ENCODE assay signal across 9 mouse cellular contexts in genomic region chr1:158266293-158267019, GRCm38 (mm10).
DNase-seq lines count a peak whose midpoint lies in the region; ATAC-seq and TF ChIP-seq lines count a peak whose summit lies in the region.
"Had no signal": no experiment of that assay in that cellular context is flagged by ENCODE, and none has a peak within 500 bp of the region (broad histone marks: within the 10 kb centered on the region; RNA-seq: fewer than 3 reads in every experiment).

No protein-coding gene starts in this region.

- H3K36me3 ChIP-seq in lung, embryonic 14.5 days (ENCODE audit: insufficient read depth): no peaks in the 10 kb centered on the region
- no peaks in the 10 kb centered on the region for H3K36me3 ChIP-seq in hindbrain, embryonic 13.5 days
- no peaks in the 10 kb centered on the region for H3K36me3 ChIP-seq in neural tube, embryonic 14.5 days (ENCODE audit: control insufficient read depth, insufficient read depth, low read length)
- no peaks in the 10 kb centered on the region for H3K36me3 ChIP-seq in liver, embryonic 12.5 days

- ATAC-seq in lung, embryonic 14.5 days (ENCODE audit: insufficient read depth): peak; percentile 77; the same call in 1 of the 2 replicates
- peak; percentile 74 for ATAC-seq in hindbrain, embryonic 13.5 days (ENCODE audit: low FRiP score)
- ATAC-seq in neural tube, embryonic 14.5 days (ENCODE audit: low read depth): peak; percentile 58; the same call in 1 of the 2 replicates
- no peak for ATAC-seq in liver, embryonic 12.5 days
- ATAC-seq: CD4-positive, CD25-positive, alpha-beta regulatory T cell, adult 4 months had no signal

- H3K4me1 ChIP-seq in lung, embryonic 14.5 days (ENCODE audit: insufficient read depth): no peaks in the 10 kb centered on the region
- peaks cover 17% of the 10 kb centered on the region for H3K4me1 ChIP-seq in hindbrain, embryonic 13.5 days (replicated peaks)
- H3K4me1 ChIP-seq in neural tube, embryonic 14.5 days (ENCODE audit: control insufficient read depth, insufficient read depth, low read length): no peaks in the 10 kb centered on the region
- no peaks in the 10 kb centered on the region for H3K4me1 ChIP-seq in liver, embryonic 12.5 days

- no peak overlapping the region for H3K4me2 ChIP-seq in lung, embryonic 14.5 days
- no peak overlapping the region for H3K4me2 ChIP-seq in hindbrain, embryonic 13.5 days
- no peak overlapping the region for H3K4me2 ChIP-seq in neural tube, embryonic 14.5 days (ENCODE audit: low read depth, low read length)
- H3K4me2 ChIP-seq in liver, embryonic 12.5 days: no peak overlapping the region

- H3K9ac ChIP-seq in lung, embryonic 14.5 days: no peak overlapping the region
- H3K9ac ChIP-seq in hindbrain, embryonic 13.5 days: no peak overlapping the region
- H3K9ac ChIP-seq in neural tube, embryonic 14.5 days (replicated peaks; ENCODE audit: low read depth, low read length): no peak overlapping the region
- no peak overlapping the region for H3K9ac ChIP-seq in liver, embryonic 12.5 days

- DNase-seq in lung, embryonic 14.5 days: no peak
- no peak for DNase-seq in lung, postnatal 10 days
- peak; percentile 18 for DNase-seq in embryo, embryonic 9.5 days (ENCODE audit: extremely low spot score)
- no peak for DNase-seq in spleen, postnatal 36 days (ENCODE audit: low spot score in 2 of 2)
- no peak for DNase-seq in layer of hippocampus, postnatal 10 days (ENCODE audit: low spot score in 2 of 2)

- no peak overlapping the region for H3K4me3 ChIP-seq in lung, embryonic 14.5 days (ENCODE audit: low read depth, low read length)
- H3K4me3 ChIP-seq in hindbrain, embryonic 13.5 days: no peak overlapping the region
- no peak overlapping the region for H3K4me3 ChIP-seq in neural tube, embryonic 14.5 days (ENCODE audit: low read depth, low read length)
- no peak overlapping the region for H3K4me3 ChIP-seq in liver, embryonic 12.5 days

- no peaks in the 10 kb centered on the region for H3K27me3 ChIP-seq in lung, embryonic 14.5 days (ENCODE audit: insufficient read depth, low read length)
- H3K27me3 ChIP-seq in hindbrain, embryonic 13.5 days: no peaks in the 10 kb centered on the region
- no peaks in the 10 kb centered on the region for H3K27me3 ChIP-seq in neural tube, embryonic 14.5 days (ENCODE audit: control insufficient read depth, insufficient read depth, low read length)
- no peaks in the 10 kb centered on the region for H3K27me3 ChIP-seq in liver, embryonic 12.5 days (replicated peaks)

- H3K9me3 ChIP-seq in lung, embryonic 14.5 days (ENCODE audit: low read depth, low read length): no peaks in the 10 kb centered on the region
- H3K9me3 ChIP-seq in hindbrain, embryonic 13.5 days: no peaks in the 10 kb centered on the region
- no peaks in the 10 kb centered on the region for H3K9me3 ChIP-seq in neural tube, embryonic 14.5 days (ENCODE audit: control insufficient read depth, low read length)
- H3K9me3 ChIP-seq in liver, embryonic 12.5 days (replicated peaks): no peaks in the 10 kb centered on the region

- 69% methylated on average over 3 of the region's 3 CpGs for WGBS in lung, embryonic 14.5 days
- WGBS in hindbrain, embryonic 13.5 days: 40% methylated on average over 3 of the region's 3 CpGs
- 12% methylated on average over 3 of the region's 3 CpGs for WGBS in neural tube, embryonic 14.5 days
- 64% methylated on average over 3 of the region's 3 CpGs for WGBS in liver, embryonic 12.5 days (ENCODE audit: insufficient replicate concordance)

- no peak for TF ChIP-seq CTCF in lung, embryonic 14.5 days (IDR thresholded peaks at IDR 0.05; ENCODE audit: low read depth)

- H3K27ac ChIP-seq in lung, embryonic 14.5 days (ENCODE audit: low read depth): no peak overlapping the region
- H3K27ac ChIP-seq in hindbrain, embryonic 13.5 days: peak overlapping the region; percentile 35
- H3K27ac ChIP-seq in neural tube, embryonic 14.5 days (ENCODE audit: low read depth, low read length): no peak overlapping the region
- no peak overlapping the region for H3K27ac ChIP-seq in liver, embryonic 12.5 days
